ENCODE assay signal across 16 mouse cellular contexts in the genomic region with DNA sequence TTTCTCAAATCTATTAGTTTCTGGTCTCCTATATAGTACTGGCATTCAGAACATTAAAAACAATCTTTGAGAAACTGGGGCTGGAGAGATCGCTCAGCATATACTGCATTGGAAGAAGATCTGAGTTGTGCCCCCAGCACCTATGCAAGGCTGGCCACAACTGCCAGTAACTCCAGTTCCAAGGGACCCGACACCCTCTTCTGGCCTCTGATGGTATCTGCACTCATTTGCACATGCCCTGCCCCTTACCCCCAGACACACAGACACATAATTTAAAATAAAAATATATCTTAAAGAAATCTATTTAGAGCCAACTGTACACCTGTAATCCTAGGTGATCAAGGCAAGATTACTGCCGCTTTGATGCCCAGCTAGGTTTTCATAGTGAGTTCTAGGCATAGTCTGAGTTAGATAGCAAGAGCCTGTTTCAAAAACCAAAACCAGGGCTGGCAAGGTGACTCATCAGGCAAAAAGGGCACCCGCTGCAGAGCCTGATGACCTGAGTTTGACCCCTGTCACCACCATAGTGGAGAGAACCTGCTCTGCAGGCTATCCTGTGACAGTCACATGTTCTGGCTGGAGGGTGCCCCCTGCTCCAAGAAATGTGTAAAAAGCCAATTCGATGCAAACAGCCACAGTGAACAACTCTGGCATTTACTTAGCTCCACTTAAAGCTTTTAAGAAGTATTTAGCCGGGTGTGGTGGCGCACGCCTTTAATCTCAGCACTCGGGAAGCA. TPM values are rescaled to one million over a fixed set of nuclear protein-coding genes. Genes with fewer than 3 reads are reported as not detected.
DNase-seq lines count a peak whose midpoint lies in the region; ATAC-seq and TF ChIP-seq lines count a peak whose summit lies in the region.
"Had no signal": no experiment of that assay in that cellular context is flagged by ENCODE, and none has a peak within 500 bp of the region (broad histone marks: within the 10 kb centered on the region; RNA-seq: fewer than 3 reads in every experiment).

No protein-coding gene starts in this region.

- H3K9ac ChIP-seq in lung, embryonic 14.5 days: no peak overlapping the region
- no peak overlapping the region for H3K9ac ChIP-seq in stomach, postnatal 0 days (ENCODE audit: low read length)
- H3K9ac ChIP-seq in hindbrain, embryonic 16.5 days (ENCODE audit: low read depth, low read length): no peak overlapping the region

- H3K36me3 ChIP-seq in lung, embryonic 14.5 days (ENCODE audit: insufficient read depth): no peaks in the 10 kb centered on the region
- H3K36me3 ChIP-seq in stomach, postnatal 0 days (ENCODE audit: control insufficient read depth, insufficient read depth, low read length): no peaks in the 10 kb centered on the region
- H3K36me3 ChIP-seq in hindbrain, embryonic 16.5 days (ENCODE audit: control insufficient read depth, insufficient read depth, low read length): no peaks in the 10 kb centered on the region
- H3K36me3 ChIP-seq: forebrain, embryonic 10.5 days; midbrain, embryonic 10.5 days had no signal

- no peaks in the 10 kb centered on the region for H3K27me3 ChIP-seq in lung, embryonic 14.5 days (ENCODE audit: insufficient read depth, low read length)
- H3K27me3 ChIP-seq in stomach, postnatal 0 days (ENCODE audit: control insufficient read depth, insufficient read depth, low read length): no peaks in the 10 kb centered on the region
- H3K27me3 ChIP-seq in hindbrain, embryonic 16.5 days (replicated peaks; ENCODE audit: control insufficient read depth, insufficient read depth, low read length): 0 out of 2 replicates have a peak, but pooled peaks cover 2% of the 10 kb centered on the region

- no peaks in the 10 kb centered on the region for H3K9me3 ChIP-seq in lung, embryonic 14.5 days (ENCODE audit: low read depth, low read length)
- no peaks in the 10 kb centered on the region for H3K9me3 ChIP-seq in stomach, postnatal 0 days (ENCODE audit: control insufficient read depth, low read length)
- H3K9me3 ChIP-seq in hindbrain, embryonic 16.5 days (ENCODE audit: control insufficient read depth, low read length): no peaks in the 10 kb centered on the region
- H3K9me3 ChIP-seq: forebrain, embryonic 10.5 days; midbrain, embryonic 10.5 days had no signal

- H3K27ac ChIP-seq in lung, embryonic 14.5 days (ENCODE audit: low read depth): no peak overlapping the region
- no peak overlapping the region for H3K27ac ChIP-seq in stomach, postnatal 0 days (replicated peaks)
- no peak overlapping the region for H3K27ac ChIP-seq in hindbrain, embryonic 16.5 days (ENCODE audit: low read depth, low read length)
- H3K27ac ChIP-seq: forebrain, embryonic 10.5 days; midbrain, embryonic 10.5 days had no signal

- TF ChIP-seq EP300 in stomach, postnatal 0 days (optimal IDR thresholded peaks at IDR 0.05): no peak

- no peak overlapping the region for H3K4me3 ChIP-seq in lung, embryonic 14.5 days (ENCODE audit: low read depth, low read length)
- no peak overlapping the region for H3K4me3 ChIP-seq in stomach, postnatal 0 days (ENCODE audit: low read depth, low read length)
- H3K4me3 ChIP-seq in hindbrain, embryonic 16.5 days (ENCODE audit: low read length): no peak overlapping the region
- H3K4me3 ChIP-seq: forebrain, embryonic 10.5 days; midbrain, embryonic 10.5 days had no signal

- WGBS in lung, embryonic 14.5 days: 77% methylated on average over 9 of the region's 9 CpGs
- WGBS in stomach, postnatal 0 days: 73% methylated on average over 9 of the region's 9 CpGs
- 89% methylated on average over 9 of the region's 9 CpGs for WGBS in hindbrain, embryonic 16.5 days

- ATAC-seq in CD4-positive, CD25-positive, alpha-beta regulatory T cell, adult 4 months: no peak
- ATAC-seq in lung, embryonic 14.5 days (ENCODE audit: insufficient read depth): 0 out of 2 replicates have a peak, but pooled peaks have one; percentile 59
- 0 out of 2 replicates have a peak, but pooled peaks have one; percentile 19 for ATAC-seq in common myeloid progenitor, adult 5-6 weeks (replicated peaks; ENCODE audit: low read depth, poor library complexity, severe bottlenecking)
- ATAC-seq in stomach, postnatal 0 days (ENCODE audit: low FRiP score, low TSS enrichment): peak; percentile 53; the same call in 1 of the 2 replicates
- no peak for ATAC-seq in hindbrain, embryonic 16.5 days

- H3K4me1 ChIP-seq in lung, embryonic 14.5 days (ENCODE audit: insufficient read depth): no peaks in the 10 kb centered on the region
- H3K4me1 ChIP-seq in stomach, postnatal 0 days (replicated peaks; ENCODE audit: control insufficient read depth, insufficient read depth): no peaks in the 10 kb centered on the region
- H3K4me1 ChIP-seq in hindbrain, embryonic 16.5 days (ENCODE audit: control insufficient read depth, insufficient read depth, low read depth, low read length): no peaks in the 10 kb centered on the region

- no peak overlapping the region for H3K4me2 ChIP-seq in lung, embryonic 14.5 days
- no peak overlapping the region for H3K4me2 ChIP-seq in stomach, postnatal 0 days (replicated peaks; ENCODE audit: low read depth)
- no peak overlapping the region for H3K4me2 ChIP-seq in hindbrain, embryonic 16.5 days (ENCODE audit: low read length)

- no peak for TF ChIP-seq CTCF in lung, embryonic 14.5 days (IDR thresholded peaks at IDR 0.05; ENCODE audit: low read depth)
- peak; percentile 32; the same call in 1 of the 2 replicates for TF ChIP-seq CTCF in stomach, postnatal 0 days (IDR thresholded peaks at IDR 0.05; ENCODE audit: low read depth)

- peak; percentile 16 for DNase-seq in CD4-positive, CD25-positive, alpha-beta regulatory T cell, adult 2 months (ENCODE audit: low read depth, low spot score)
- DNase-seq in lung, embryonic 14.5 days: no peak
- no peak for DNase-seq in lung, postnatal 14 days
- peak; percentile 16 for DNase-seq in stomach, postnatal 0 days (ENCODE audit: low spot score)
- DNase-seq in thymus, postnatal 14 days: no peak
- DNase-seq: cerebellum, adult 18-20 months; heart, postnatal 4 days; kidney, adult 11 months; thymus, postnatal 4 days had no signal

RNA-seq across cellular contexts. Expression of a gene that starts 2.3 kb away (rescaled TPM):
- polyA plus RNA-seq in CD4-positive, CD25-positive, alpha-beta regulatory T cell, adult 4 months (2017; shearing (Covaris generic)): not detected
- polyA plus RNA-seq in lung, embryonic 14.5 days (2014; fragmentation: Nextera tagmentation; extraction: Ambion mirVana): 1.0 and 1.3 TPM in 2 replicates
- total RNA-seq in common myeloid progenitor, adult 5-6 weeks (2017): not detected in 2 replicates
- 0.21 and 0.24 TPM in 2 replicates for polyA plus RNA-seq in stomach, postnatal 0 days (2015; fragmentation: Nextera tagmentation; extraction: Ambion mirVana)
- 29.8 and 32.0 TPM in 2 replicates for polyA plus RNA-seq in hindbrain, embryonic 16.5 days (2015; fragmentation: Nextera tagmentation; extraction: Ambion mirVana)

RNA-seq across cellular contexts. Expression of a gene that starts 8.9 kb away (rescaled TPM):
- 10 to 100 TPM; 36.2 to 40.5 TPM for polyA plus RNA-seq in CD4-positive, CD25-positive, alpha-beta regulatory T cell, adult 4 months (2017; shearing (Covaris generic))
- 17.7 and 18.5 TPM in 2 replicates for polyA plus RNA-seq in lung, embryonic 14.5 days (2014; fragmentation: Nextera tagmentation; extraction: Ambion mirVana)
- 17.2 and 22.6 TPM in 2 replicates for total RNA-seq in common myeloid progenitor, adult 5-6 weeks (2017)
- 5.5 and 6.1 TPM in 2 replicates for polyA plus RNA-seq in stomach, postnatal 0 days (2015; fragmentation: Nextera tagmentation; extraction: Ambion mirVana)
- polyA plus RNA-seq in hindbrain, embryonic 16.5 days (2015; fragmentation: Nextera tagmentation; extraction: Ambion mirVana): 17.2 and 21.1 TPM in 2 replicates

RNA-seq across cellular contexts. Expression of a gene that starts 18.9 kb away (rescaled TPM):
- not detected for polyA plus RNA-seq in CD4-positive, CD25-positive, alpha-beta regulatory T cell, adult 4 months (2017; shearing (Covaris generic))
- not detected in 2 replicates for polyA plus RNA-seq in lung, embryonic 14.5 days (2014; fragmentation: Nextera tagmentation; extraction: Ambion mirVana)
- total RNA-seq in common myeloid progenitor, adult 5-6 weeks (2017): not detected in 2 replicates
- polyA plus RNA-seq in stomach, postnatal 0 days (2015; fragmentation: Nextera tagmentation; extraction: Ambion mirVana): not detected in 2 replicates
- polyA plus RNA-seq in hindbrain, embryonic 16.5 days (2015; fragmentation: Nextera tagmentation; extraction: Ambion mirVana): 0.87 and 1.1 TPM in 2 replicates
- total RNA-seq: heart, postnatal 4 days; left cerebral cortex, postnatal 10 days had no signal
- polyA plus RNA-seq: embryonic facial prominence, embryonic 11.5 days had no signal

Comparison
In these comparisons a context has a peak if more than half of its experiments do, and no peak if none do; other contexts are left out.
1. DNase-seq: peak in CD4-positive, CD25-positive, alpha-beta regulatory T cell, adult 2 months (single experiment) and stomach, postnatal 0 days (single experiment); none in lung, embryonic 14.5 days (single experiment), lung, postnatal 14 days (single experiment) and thymus, postnatal 14 days (single experiment).
2. ATAC-seq: peak in lung, embryonic 14.5 days (single experiment), common myeloid progenitor, adult 5-6 weeks (single experiment) and stomach, postnatal 0 days (single experiment); none in CD4-positive, CD25-positive, alpha-beta regulatory T cell, adult 4 months (single experiment) and hindbrain, embryonic 16.5 days (single experiment).
3. RNA of a gene that starts 2.3 kb away (polyA plus RNA-seq): 29.8 to 32.0 TPM in hindbrain, embryonic 16.5 days; 1.0 to 1.3 TPM in lung, embryonic 14.5 days, 0.21 to 0.24 TPM in stomach, postnatal 0 days and not detected in CD4-positive, CD25-positive, alpha-beta regulatory T cell, adult 4 months; every median in the first group is over 10 times any median in the second.